Mouse (Mus musculus) hindbrain, embryonic 15.5 days (tissue): Measurements from ENCODE around the gene Hacd4. TPM values are rescaled to one million over a fixed set of nuclear protein-coding genes. Genes with fewer than 3 reads are reported as not detected.

Experiments
- ATAC-seq: fragments of 200-750 bp; cut with Nextera tagmentation; 2 replicates; pipeline ENCODE4 v1.8.0; 2017; ENCODE audit warnings: low read depth, moderate number of reproducible peaks, moderate TSS enrichment; ENCODE audit not compliant: low FRiP score
- H3K27ac ChIP-seq: fragments of 300-500 bp; sonication (generic); replicated peaks from 2 replicates; pipeline ENCODE4 v1.5.1; 2015; ENCODE audit warnings: mild to moderate bottlenecking, inconsistent platforms
- H3K27me3 ChIP-seq: fragments of 300-500 bp; sonication (generic); 2 replicates; pipeline ENCODE4 v1.6.1; 2015; ENCODE audit warnings: control low read depth, inconsistent platforms
- H3K36me3 ChIP-seq: fragments of 300-500 bp; sonication (generic); 2 replicates; pipeline ENCODE4 v1.6.1; 2015; ENCODE audit warnings: control low read depth, inconsistent platforms
- H3K4me1 ChIP-seq: fragments of 300-500 bp; sonication (generic); replicated peaks from 2 replicates; pipeline ENCODE4 v1.6.1; 2015; ENCODE audit warnings: control low read depth, inconsistent platforms
- H3K4me2 ChIP-seq: fragments of 300-500 bp; sonication (generic); 2 replicates; pipeline ENCODE4 v1.6.1; 2015; ENCODE audit warnings: moderate library complexity, mild to moderate bottlenecking, inconsistent platforms
- H3K4me3 ChIP-seq: fragments of 300-500 bp; sonication (generic); 2 replicates; pipeline ENCODE4 v1.5.1; 2015; ENCODE audit warnings: mild to moderate bottlenecking, inconsistent platforms
- H3K9ac ChIP-seq: fragments of 300-500 bp; sonication (generic); 2 replicates; pipeline ENCODE4 v1.6.1; 2015; ENCODE audit warnings: inconsistent platforms
- H3K9me3 ChIP-seq: fragments of 300-500 bp; sonication (generic); 2 replicates; pipeline ENCODE4 v1.6.1; 2016; ENCODE audit warnings: control low read depth, inconsistent platforms
- WGBS: fragments of 180-500 bp; shearing (Covaris S2); methylation state at CpG from one replicate; pipeline ENCODE4 v1.1.7; 2015; 5-methylcytosine and 5-hydroxymethylcytosine counted together
- polyA plus RNA-seq: library from polyadenylated mRNA; unstranded; fragments of >200 nt; fragmentation: Nextera tagmentation; extraction: Ambion mirVana; gene quantifications from 2 replicates; pipeline ENCODE4 v1.2.1, GENCODE M21; 2015

Gene Hacd4
- polyA plus RNA-seq = 3.9 and 4.4 TPM in 2 replicates

GRCm38 (mm10) chr4:88438326-88438989 lies at the start of gene Hacd4:
Gene Hacd4, minus strand, starts transcription at chr4:88438928.
- peak within 1 kb of the TSS; percentile 52 for H3K9ac ChIP-seq
- no peaks in the 10 kb centered on the region for H3K27me3 ChIP-seq
- H3K36me3 ChIP-seq = no peaks in the 10 kb centered on the region
- no peak within 1 kb of the TSS for H3K27ac ChIP-seq
- peak within 1 kb of the TSS; percentile 73 for H3K4me2 ChIP-seq
- H3K4me3 ChIP-seq = peak within 1 kb of the TSS; percentile 42
- 5% methylated on average over 14 of the region's 14 CpGs for WGBS
- H3K4me1 ChIP-seq = peaks cover 13% of the 10 kb centered on the region
- ATAC-seq = peak; percentile 86
- no peaks in the 10 kb centered on the region for H3K9me3 ChIP-seq

- Histone ChIP-seq H3K4me1 (no peaks in the 10 kb centered on the region), H3K27me3 (no peaks in the 10 kb centered on the region), H3K9ac (no peak overlapping the region), H3K9me3 (no peaks in the 10 kb centered on the region), H3K4me2 (no peak overlapping the region), H3K36me3 (no peaks in the 10 kb centered on the region), H3K4me3 (no peak overlapping the region), H3K27ac (no peak overlapping the region)
- no peak for ATAC-seq
- 86% methylated on average over 3 of the region's 3 CpGs for WGBS
These were observed 49.4 kb upstream of the Hacd4 start for GRCm38 (mm10) chr4:88488107-88488506.

- WGBS = 83% methylated on average over 6 of the region's 6 CpGs
- no peak overlapping the region for H3K4me2 ChIP-seq
- no peak overlapping the region for H3K9ac ChIP-seq
- no peaks in the 10 kb centered on the region for H3K27me3 ChIP-seq
- ATAC-seq = no peak
- no peaks in the 10 kb centered on the region for H3K36me3 ChIP-seq
- no peak overlapping the region for H3K4me3 ChIP-seq
- no peaks in the 10 kb centered on the region for H3K4me1 ChIP-seq
- no peaks in the 10 kb centered on the region for H3K9me3 ChIP-seq
- H3K27ac ChIP-seq = no peak overlapping the region
These were observed 41.4 kb upstream of the Hacd4 start for GRCm38 (mm10) chr4:88480130-88480529.

GRCm38 (mm10) chr4:88478809-88479186 lies 40.1 kb upstream of the Hacd4 start:
- Histone ChIP-seq H3K27ac (no peak overlapping the region), H3K9ac (no peak overlapping the region), H3K9me3 (no peaks in the 10 kb centered on the region), H3K27me3 (no peaks in the 10 kb centered on the region), H3K4me3 (no peak overlapping the region), H3K4me2 (no peak overlapping the region), H3K4me1 (no peaks in the 10 kb centered on the region), H3K36me3 (no peaks in the 10 kb centered on the region)
- 89% methylated on average over 9 of the region's 9 CpGs for WGBS
- ATAC-seq = no peak

- no peak overlapping the region for H3K27ac ChIP-seq
- no peaks in the 10 kb centered on the region for H3K9me3 ChIP-seq
- H3K9ac ChIP-seq = no peak overlapping the region
- no peaks in the 10 kb centered on the region for H3K4me1 ChIP-seq
- WGBS = 86% methylated on average over 4 of the region's 4 CpGs
- no peak overlapping the region for H3K4me2 ChIP-seq
- ATAC-seq = no peak
- no peak overlapping the region for H3K4me3 ChIP-seq
- H3K27me3 ChIP-seq = no peaks in the 10 kb centered on the region
- H3K36me3 ChIP-seq = no peaks in the 10 kb centered on the region
These were observed 39.6 kb upstream of the Hacd4 start for GRCm38 (mm10) chr4:88478177-88478808.

- no peak for ATAC-seq
- Histone ChIP-seq H3K27me3 (no peaks in the 10 kb centered on the region), H3K9me3 (no peaks in the 10 kb centered on the region), H3K4me2 (no peak overlapping the region), H3K36me3 (no peaks in the 10 kb centered on the region), H3K9ac (no peak overlapping the region), H3K4me1 (no peaks in the 10 kb centered on the region), H3K4me3 (no peak overlapping the region), H3K27ac (no peak overlapping the region)
- 75% methylated on average over 4 of the region's 4 CpGs for WGBS
These were observed 37.9 kb upstream of the Hacd4 start for GRCm38 (mm10) chr4:88476511-88477210.

- Histone ChIP-seq H3K36me3 (no peaks in the 10 kb centered on the region), H3K4me3 (no peak overlapping the region), H3K9me3 (no peaks in the 10 kb centered on the region), H3K4me2 (no peak overlapping the region), H3K27me3 (no peaks in the 10 kb centered on the region), H3K4me1 (no peaks in the 10 kb centered on the region), H3K9ac (no peak overlapping the region), H3K27ac (no peak overlapping the region)
- 91% methylated on average over 3 of the region's 3 CpGs for whole genome bisulfite sequencing
- ATAC-seq = no peak
These were observed 37.4 kb upstream of the Hacd4 start for GRCm38 (mm10) chr4:88476084-88476483.

- Histone ChIP-seq H3K4me1 (no peaks in the 10 kb centered on the region), H3K4me3 (no peak overlapping the region), H3K27ac (no peak overlapping the region), H3K27me3 (no peaks in the 10 kb centered on the region), H3K9me3 (no peaks in the 10 kb centered on the region), H3K36me3 (no peaks in the 10 kb centered on the region), H3K9ac (no peak overlapping the region), H3K4me2 (no peak overlapping the region)
- no peak for ATAC-seq
- WGBS = 86% methylated on average over 2 of the region's 2 CpGs
These were observed 32.8 kb upstream of the Hacd4 start for GRCm38 (mm10) chr4:88471528-88471927.

- 79% methylated on average over 4 of the region's 4 CpGs for WGBS
- no peak overlapping the region for H3K4me2 ChIP-seq
- no peaks in the 10 kb centered on the region for H3K9me3 ChIP-seq
- no peak for ATAC-seq
- no peak overlapping the region for H3K27ac ChIP-seq
- no peak overlapping the region for H3K9ac ChIP-seq
- no peak overlapping the region for H3K4me3 ChIP-seq
- H3K4me1 ChIP-seq = no peaks in the 10 kb centered on the region
- H3K36me3 ChIP-seq = no peaks in the 10 kb centered on the region
- H3K27me3 ChIP-seq = no peaks in the 10 kb centered on the region
These were observed 25.8 kb upstream of the Hacd4 start for GRCm38 (mm10) chr4:88464574-88464973.

GRCm38 (mm10) chr4:88462981-88463646 lies 24.4 kb upstream of the Hacd4 start:
- no peak for ATAC-seq
- 80% methylated on average over 8 of the region's 8 CpGs for WGBS
- Histone ChIP-seq H3K27ac (no peak overlapping the region), H3K4me2 (no peak overlapping the region), H3K4me1 (no peaks in the 10 kb centered on the region), H3K9ac (no peak overlapping the region), H3K9me3 (no peaks in the 10 kb centered on the region), H3K4me3 (no peak overlapping the region), H3K27me3 (no peaks in the 10 kb centered on the region), H3K36me3 (no peaks in the 10 kb centered on the region)

- WGBS = 83% methylated on average over 1 of the region's 1 CpGs
- ATAC-seq = no peak
- Histone ChIP-seq H3K27ac (no peak overlapping the region), H3K9ac (no peak overlapping the region), H3K27me3 (no peaks in the 10 kb centered on the region), H3K4me2 (no peak overlapping the region), H3K4me3 (no peak overlapping the region), H3K4me1 (no peaks in the 10 kb centered on the region), H3K36me3 (no peaks in the 10 kb centered on the region), H3K9me3 (no peaks in the 10 kb centered on the region)
These were observed 23.8 kb upstream of the Hacd4 start for GRCm38 (mm10) chr4:88462501-88462900.

GRCm38 (mm10) chr4:88461315-88461714 lies 22.6 kb upstream of the Hacd4 start:
- Histone ChIP-seq H3K27me3 (no peaks in the 10 kb centered on the region), H3K4me2 (no peak overlapping the region), H3K36me3 (no peaks in the 10 kb centered on the region), H3K27ac (no peak overlapping the region), H3K4me3 (no peak overlapping the region), H3K9me3 (no peaks in the 10 kb centered on the region), H3K9ac (no peak overlapping the region), H3K4me1 (no peaks in the 10 kb centered on the region)
- 85% methylated on average over 2 of the region's 2 CpGs for WGBS
- ATAC-seq = no peak
